Comparison of ENCODE assay signal across 17 mouse cellular contexts in the genomic region with DNA sequence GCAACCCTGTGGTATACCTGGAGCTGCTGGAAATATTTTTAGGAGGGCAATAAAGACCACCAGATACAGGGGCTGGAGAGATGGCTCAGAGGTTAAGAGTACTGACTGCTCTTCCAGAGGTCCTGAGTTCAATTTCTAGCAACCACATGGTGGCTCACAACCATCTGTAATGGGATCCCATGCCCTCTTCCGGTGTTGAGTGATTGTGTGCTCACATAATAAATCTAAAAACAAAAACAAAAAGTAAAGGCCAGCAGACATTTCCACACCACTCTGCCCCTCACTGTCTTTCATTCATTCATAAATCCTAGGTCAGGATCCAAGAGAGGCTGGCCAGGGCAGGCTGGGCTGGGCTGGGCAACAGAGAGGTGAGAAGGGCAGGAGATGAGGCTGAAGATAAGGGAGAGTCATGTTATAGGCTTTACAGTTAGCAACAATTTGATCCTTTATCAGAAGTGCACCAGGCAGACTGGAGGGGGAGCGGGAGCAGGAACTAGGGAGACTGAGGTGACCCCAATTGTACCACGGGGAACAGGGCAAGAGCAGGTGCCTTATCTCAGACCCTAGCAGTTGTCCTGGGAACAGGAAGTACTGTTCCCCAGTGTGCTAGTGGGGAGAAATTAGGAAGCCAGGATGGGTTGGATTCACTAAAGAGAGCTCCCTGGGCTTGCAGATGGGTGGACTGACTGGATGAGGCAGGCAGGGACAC. TPM values are rescaled to one million over a fixed set of nuclear protein-coding genes. Genes with fewer than 3 reads are reported as not detected.
A peak's percentile ranks its signal among the peaks of the same experiment; 100 is the strongest.
DNase-seq lines count a peak whose midpoint lies in the region; ATAC-seq and TF ChIP-seq lines count a peak whose summit lies in the region.
"Had no signal": no experiment of that assay in that cellular context is flagged by ENCODE, and none has a peak within 500 bp of the region (broad histone marks: within the 10 kb centered on the region; RNA-seq: fewer than 3 reads in every experiment).

No protein-coding gene starts in this region.

- H3K4me3 ChIP-seq in forebrain, embryonic 10.5 days, result no peak overlapping the region
- H3K4me3 ChIP-seq in forebrain, embryonic 13.5 days, result no peak overlapping the region
- H3K4me3 ChIP-seq in kidney, embryonic 14.5 days (ENCODE audit: low read length), result no peak overlapping the region
- H3K4me3 ChIP-seq in midbrain, postnatal 0 days (ENCODE audit: low read depth, low read length), result no peak overlapping the region
- no peak overlapping the region for H3K4me3 ChIP-seq in midbrain, embryonic 13.5 days (replicated peaks)
- H3K4me3 ChIP-seq in stomach, embryonic 16.5 days (replicated peaks; ENCODE audit: low read length), result no peak overlapping the region

- H3K4me2 ChIP-seq in forebrain, embryonic 13.5 days, result no peak overlapping the region
- no peak overlapping the region for H3K4me2 ChIP-seq in kidney, embryonic 14.5 days (replicated peaks; ENCODE audit: low read depth, low read length)
- H3K4me2 ChIP-seq in midbrain, postnatal 0 days (ENCODE audit: low read depth, low read length, poor library complexity, severe bottlenecking), result no peak overlapping the region
- H3K4me2 ChIP-seq in midbrain, embryonic 13.5 days (replicated peaks), result no peak overlapping the region
- H3K4me2 ChIP-seq in stomach, embryonic 16.5 days (ENCODE audit: low read depth, low read length), result no peak overlapping the region

- 88% methylated on average over 3 of the region's 3 CpGs for WGBS in forebrain, embryonic 10.5 days
- WGBS in forebrain, embryonic 13.5 days, result 95% methylated on average over 3 of the region's 3 CpGs
- WGBS in kidney, embryonic 14.5 days, result 58% methylated on average over 3 of the region's 3 CpGs
- 90% methylated on average over 3 of the region's 3 CpGs for WGBS in midbrain, postnatal 0 days
- WGBS in midbrain, embryonic 13.5 days, result 94% methylated on average over 3 of the region's 3 CpGs
- WGBS in stomach, embryonic 16.5 days, result 79% methylated on average over 3 of the region's 3 CpGs

- H3K9ac ChIP-seq in forebrain, embryonic 13.5 days, result no peak overlapping the region
- H3K9ac ChIP-seq in kidney, embryonic 14.5 days (ENCODE audit: low read depth, low read length), result peak overlapping the region; percentile 98; the same call in 1 of the 2 replicates
- 0 out of 2 replicates have a peak overlapping the region, but pooled peaks have one; percentile 29 for H3K9ac ChIP-seq in midbrain, postnatal 0 days (replicated peaks; ENCODE audit: low read length, poor library complexity, severe bottlenecking)
- no peak overlapping the region for H3K9ac ChIP-seq in midbrain, embryonic 13.5 days (replicated peaks)
- peak overlapping the region; percentile 100; the same call in 1 of the 2 replicates for H3K9ac ChIP-seq in stomach, embryonic 16.5 days (ENCODE audit: low read length)
- H3K9ac ChIP-seq: liver, embryonic 14.5 days; neural tube, embryonic 13.5 days had no signal

- H3K27me3 ChIP-seq in forebrain, embryonic 10.5 days (ENCODE audit: poor library complexity, severe bottlenecking), result peaks cover 26% of the 10 kb centered on the region
- H3K27me3 ChIP-seq in forebrain, embryonic 13.5 days, result no peaks in the 10 kb centered on the region
- H3K27me3 ChIP-seq in kidney, embryonic 14.5 days (ENCODE audit: control insufficient read depth, insufficient read depth, low read length), result no peaks in the 10 kb centered on the region
- H3K27me3 ChIP-seq in midbrain, postnatal 0 days (ENCODE audit: insufficient read depth, low read length), result no peaks in the 10 kb centered on the region
- peaks cover 5% of the 10 kb centered on the region for H3K27me3 ChIP-seq in midbrain, embryonic 13.5 days
- H3K27me3 ChIP-seq in stomach, embryonic 16.5 days (ENCODE audit: control insufficient read depth, insufficient read depth, low read length), result no peaks in the 10 kb centered on the region
- H3K27me3 ChIP-seq: lung, embryonic 15.5 days had no signal

- H3K4me1 ChIP-seq in forebrain, embryonic 10.5 days, result peaks cover 58% of the 10 kb centered on the region
- peaks cover 42% of the 10 kb centered on the region for H3K4me1 ChIP-seq in forebrain, embryonic 13.5 days
- H3K4me1 ChIP-seq in kidney, embryonic 14.5 days (ENCODE audit: control insufficient read depth, insufficient read depth, low read length), result peaks cover 44% of the 10 kb centered on the region
- peaks cover 8% of the 10 kb centered on the region for H3K4me1 ChIP-seq in midbrain, postnatal 0 days (ENCODE audit: insufficient read depth, low read length)
- H3K4me1 ChIP-seq in midbrain, embryonic 13.5 days (replicated peaks), result peaks cover 46% of the 10 kb centered on the region
- H3K4me1 ChIP-seq in stomach, embryonic 16.5 days (ENCODE audit: control insufficient read depth, insufficient read depth, low read length), result peaks cover 37% of the 10 kb centered on the region

- DNase-seq in forebrain, embryonic 10.5 days (ENCODE audit: extremely low spot score, low spot score), result no peak
- no peak for DNase-seq in kidney, adult 9 months
- DNase-seq in midbrain, postnatal 0 days (ENCODE audit: low spot score), result no peak
- no peak for DNase-seq in liver
- DNase-seq: adrenal gland, adult 8-10 months; cerebellum, postnatal 10 days; kidney, postnatal 4 days; thymus, postnatal 36 days had no signal

- H3K27ac ChIP-seq in forebrain, embryonic 10.5 days, result 0 out of 2 replicates have a peak overlapping the region, but pooled peaks have one; percentile 8
- no peak overlapping the region for H3K27ac ChIP-seq in forebrain, embryonic 13.5 days
- H3K27ac ChIP-seq in kidney, embryonic 14.5 days (ENCODE audit: low read depth, low read length), result no peak overlapping the region
- no peak overlapping the region for H3K27ac ChIP-seq in midbrain, postnatal 0 days (ENCODE audit: low read depth, low read length)
- H3K27ac ChIP-seq in midbrain, embryonic 13.5 days, result no peak overlapping the region
- no peak overlapping the region for H3K27ac ChIP-seq in stomach, embryonic 16.5 days (ENCODE audit: low read length)
- H3K27ac ChIP-seq: forebrain, embryonic 12.5 days; liver, embryonic 14.5 days; neural tube, embryonic 13.5 days had no signal

- no peak for ATAC-seq in forebrain, embryonic 13.5 days
- no peak for ATAC-seq in kidney, embryonic 14.5 days (ENCODE audit: low FRiP score, low TSS enrichment)
- no peak for ATAC-seq in midbrain, postnatal 0 days (ENCODE audit: low FRiP score)
- ATAC-seq in midbrain, embryonic 13.5 days, result no peak
- no peak for ATAC-seq in stomach, embryonic 16.5 days (ENCODE audit: insufficient read depth, low FRiP score)

- H3K36me3 ChIP-seq in forebrain, embryonic 10.5 days (replicated peaks), result no peaks in the 10 kb centered on the region
- H3K36me3 ChIP-seq in forebrain, embryonic 13.5 days (ENCODE audit: poor library complexity, severe bottlenecking), result no peaks in the 10 kb centered on the region
- peaks cover 5% of the 10 kb centered on the region; the same call in 1 of the 2 replicates for H3K36me3 ChIP-seq in kidney, embryonic 14.5 days (ENCODE audit: control insufficient read depth, insufficient read depth, low read length)
- H3K36me3 ChIP-seq in midbrain, postnatal 0 days (ENCODE audit: insufficient read depth, low read length), result no peaks in the 10 kb centered on the region
- H3K36me3 ChIP-seq in midbrain, embryonic 13.5 days, result no peaks in the 10 kb centered on the region
- H3K36me3 ChIP-seq in stomach, embryonic 16.5 days (ENCODE audit: control insufficient read depth, insufficient read depth, low read length), result no peaks in the 10 kb centered on the region
- H3K36me3 ChIP-seq: hindbrain, embryonic 10.5 days; lung, embryonic 15.5 days; neural tube, embryonic 13.5 days had no signal

- TF ChIP-seq CTCF in midbrain, postnatal 0 days (IDR thresholded peaks at IDR 0.05), result no peak

- no peaks in the 10 kb centered on the region for H3K9me3 ChIP-seq in forebrain, embryonic 10.5 days
- H3K9me3 ChIP-seq in forebrain, embryonic 13.5 days (replicated peaks), result no peaks in the 10 kb centered on the region
- H3K9me3 ChIP-seq in kidney, embryonic 14.5 days (ENCODE audit: control insufficient read depth, low read length), result no peaks in the 10 kb centered on the region
- no peaks in the 10 kb centered on the region for H3K9me3 ChIP-seq in midbrain, postnatal 0 days (ENCODE audit: low read length)
- no peaks in the 10 kb centered on the region for H3K9me3 ChIP-seq in midbrain, embryonic 13.5 days
- H3K9me3 ChIP-seq in stomach, embryonic 16.5 days (replicated peaks; ENCODE audit: control insufficient read depth, low read length), result no peaks in the 10 kb centered on the region
- H3K9me3 ChIP-seq: forebrain, embryonic 12.5 days; hindbrain, embryonic 10.5 days; lung, embryonic 15.5 days; neural tube, embryonic 13.5 days had no signal

RNA-seq across cellular contexts. Expression of a gene that starts 2.4 kb away (rescaled TPM):
- polyA plus RNA-seq in forebrain, embryonic 10.5 days (2016; fragmentation: Nextera tagmentation; extraction: Ambion mirVana), result 1.7 and 2.0 TPM in 2 replicates
- polyA plus RNA-seq in forebrain, embryonic 13.5 days (2015; fragmentation: Nextera tagmentation; extraction: Ambion mirVana), result 1.4 and 1.9 TPM in 2 replicates
- 4.3 and 5.1 TPM in 2 replicates for polyA plus RNA-seq in kidney, embryonic 14.5 days (2014; fragmentation: Nextera tagmentation; extraction: Ambion mirVana)
- 12.2 and 14.2 TPM in 2 replicates for total RNA-seq in midbrain, postnatal 0 days (2014; rRNA removed)
- 2.1 and 2.6 TPM in 2 replicates for polyA plus RNA-seq in midbrain, postnatal 0 days (2015; fragmentation: Nextera tagmentation; extraction: Ambion mirVana)
- polyA plus RNA-seq in midbrain, embryonic 13.5 days (2015; fragmentation: Nextera tagmentation; extraction: Ambion mirVana), result 1.8 and 1.9 TPM in 2 replicates
- 9.3 and 9.9 TPM in 2 replicates for polyA plus RNA-seq in stomach, embryonic 16.5 days (2015; fragmentation: Nextera tagmentation; extraction: Ambion mirVana)

Comparison
In these comparisons a context has a peak if more than half of its experiments do, and no peak if none do; other contexts are left out.
1. H3K9ac ChIP-seq: peak in kidney, embryonic 14.5 days (single experiment), midbrain, postnatal 0 days (single experiment) and stomach, embryonic 16.5 days (single experiment); none in forebrain, embryonic 13.5 days (single experiment) and midbrain, embryonic 13.5 days (single experiment).